Mouse (Mus musculus) MEL (cell line): Measurements from ENCODE around the gene Fam76a. TPM values are rescaled to one million over a fixed set of nuclear protein-coding genes. Genes with fewer than 3 reads are reported as not detected.

Experiments
- DNase-seq: peaks from one replicate; pipeline ENCODE4 v3.0.0; 2011; ENCODE audit warnings: low read depth, low spot score
- H3K27ac ChIP-seq: 2 replicates; pipeline ENCODE4 v1.5.1; 2012; ENCODE audit warnings: low read depth, mild to moderate bottlenecking, control low read depth, low read length, moderate library complexity; ENCODE audit not compliant: control insufficient read depth
- H3K27me3 ChIP-seq, 2 experiments: fragments of 150-350 bp in 1 of 2; sonication (generic) in 1 of 2; 2 replicates each; pipeline ENCODE4 v1.6.1; 2012; ENCODE audit warnings: low read length in 2 of 2, mild to moderate bottlenecking in 2 of 2, improper control_type of control experiment in 1 of 2, moderate library complexity in 1 of 2; ENCODE audit not compliant: insufficient read depth in 2 of 2, control insufficient read depth in 1 of 2
- H3K36me3 ChIP-seq, 2 experiments: 2 replicates each; pipeline ENCODE4 v1.6.1; 2012 to 2014; ENCODE audit warnings: low read length in 2 of 2, improper control_type of control experiment in 1 of 2, inconsistent platforms in 1 of 2, mild to moderate bottlenecking in 1 of 2; ENCODE audit not compliant: insufficient read depth in 2 of 2, control insufficient read depth in 1 of 2
- H3K4me1 ChIP-seq, 2 experiments: fragments of 150-350 bp in 1 of 2; sonication (generic) in 1 of 2; 2 replicates each; pipeline ENCODE4 v1.6.1; 2012; ENCODE audit warnings: low read length in 2 of 2, improper control_type of control experiment in 1 of 2, mild to moderate bottlenecking in 1 of 2; ENCODE audit not compliant: insufficient read depth in 2 of 2, control insufficient read depth in 1 of 2
- H3K4me3 ChIP-seq, 2 experiments: fragments of 150-350 bp in 1 of 2; sonication (generic) in 1 of 2; 2 replicates each; pipeline ENCODE4 v1.5.1; 2012; ENCODE audit warnings: low read depth in 2 of 2, low read length in 2 of 2, mild to moderate bottlenecking in 2 of 2, moderate library complexity in 2 of 2, control low read depth in 1 of 2, improper control_type of control experiment in 1 of 2; ENCODE audit not compliant: control insufficient read depth in 1 of 2, insufficient read depth in 1 of 2
- H3K79me2 ChIP-seq: 2 replicates; pipeline ENCODE4 v1.6.1; 2012; ENCODE audit warnings: mild to moderate bottlenecking, low read length, moderate library complexity; ENCODE audit not compliant: control insufficient read depth, poor library complexity, insufficient read depth
- H3K9ac ChIP-seq: 2 replicates; pipeline ENCODE4 v1.6.1; 2012; ENCODE audit warnings: low read depth, mild to moderate bottlenecking, control low read depth, low read length, moderate library complexity; ENCODE audit not compliant: control insufficient read depth, poor library complexity, severe bottlenecking
- H3K9me3 ChIP-seq: fragments of 150-350 bp; sonication (generic); replicated peaks from 2 replicates; pipeline ENCODE4 v1.6.1; 2012; ENCODE audit warnings: mild to moderate bottlenecking, low read length, improper control_type of control experiment, moderate library complexity; ENCODE audit not compliant: insufficient read depth
- CHD1 ChIP-seq: IDR thresholded peaks from 2 replicates; pipeline ENCODE4 v1.6.1; 2012; ENCODE audit warnings: low read depth, mild to moderate bottlenecking, inconsistent platforms, low read length, improper control_type of control experiment
- CHD2 ChIP-seq: IDR thresholded peaks from 2 replicates; pipeline ENCODE4 v1.6.1; 2011; ENCODE audit warnings: low read length, improper control_type of control experiment
- GABPA ChIP-seq: IDR thresholded peaks from 2 replicates; pipeline ENCODE4 v1.6.1; 2012; ENCODE audit warnings: low read depth, mild to moderate bottlenecking, inconsistent platforms, low read length, improper control_type of control experiment, moderate library complexity
- JUND ChIP-seq: IDR thresholded peaks from 2 replicates; pipeline ENCODE4 v1.6.1; 2011; ENCODE audit warnings: low read depth, mild to moderate bottlenecking, improper control_type of control experiment, low read length
- KAT2A ChIP-seq: conservative IDR thresholded peaks from 2 replicates; pipeline ENCODE4 v1.6.1; 2012; ENCODE audit warnings: low read depth, low read length, improper control_type of control experiment, inconsistent platforms
- MEF2A ChIP-seq: IDR thresholded peaks from 2 replicates; pipeline ENCODE4 v1.6.1; 2014; ENCODE audit warnings: low read depth, mild to moderate bottlenecking, inconsistent platforms, low read length, improper control_type of control experiment; ENCODE audit not compliant: poor library complexity, insufficient replicate concordance, severe bottlenecking; ENCODE audit errors: extremely low read depth
- MYC ChIP-seq: IDR thresholded peaks from 2 replicates; pipeline ENCODE4 v1.6.1; 2011; ENCODE audit warnings: low read depth, mild to moderate bottlenecking, low read length, improper control_type of control experiment, moderate library complexity
- NELFE ChIP-seq: IDR thresholded peaks from 2 replicates; pipeline ENCODE4 v1.6.1; 2011; ENCODE audit warnings: low read depth, low read length, improper control_type of control experiment
- POLR2A ChIP-seq, 2 experiments: IDR thresholded peaks; 2 replicates each; pipeline ENCODE4 v1.6.1; 2011 to 2012; ENCODE audit warnings: low read length in 2 of 2, mild to moderate bottlenecking in 2 of 2, control low read depth in 1 of 2, improper control_type of control experiment in 1 of 2, low read depth in 1 of 2, moderate library complexity in 1 of 2; ENCODE audit not compliant: control insufficient read depth in 1 of 2, insufficient read depth in 1 of 2, poor library complexity in 1 of 2
- POLR2AphosphoS2 ChIP-seq: IDR thresholded peaks from 2 replicates; pipeline ENCODE4 v1.6.1; 2011; ENCODE audit warnings: low read length, improper control_type of control experiment
- POLR2AphosphoS5 ChIP-seq: IDR thresholded peaks from 2 replicates; pipeline ENCODE4 v1.6.1; 2012; ENCODE audit warnings: low read depth, borderline replicate concordance, mild to moderate bottlenecking, inconsistent platforms, low read length, moderate library complexity, mixed read lengths
- RAD21 ChIP-seq: IDR thresholded peaks from 2 replicates; pipeline ENCODE4 v1.6.1; 2011; ENCODE audit warnings: mild to moderate bottlenecking, low read depth, low read length, improper control_type of control experiment
- SIN3A ChIP-seq: IDR thresholded peaks from 2 replicates; pipeline ENCODE4 v1.6.1; 2012; ENCODE audit warnings: low read length, improper control_type of control experiment, inconsistent platforms
- TAL1 ChIP-seq: IDR thresholded peaks from 2 replicates; pipeline ENCODE4 v1.6.1; 2012; ENCODE audit warnings: mild to moderate bottlenecking, inconsistent platforms, low read length, moderate library complexity, mixed read lengths
- TCF12 ChIP-seq: IDR thresholded peaks from 2 replicates; pipeline ENCODE4 v1.6.1; 2014; ENCODE audit warnings: low read depth, mild to moderate bottlenecking, inconsistent platforms, low read length, improper control_type of control experiment, moderate library complexity
- UBTF ChIP-seq: IDR thresholded peaks from 2 replicates; pipeline ENCODE4 v1.6.1; 2012; ENCODE audit warnings: low read depth, mild to moderate bottlenecking, inconsistent platforms, low read length, improper control_type of control experiment, moderate library complexity, borderline replicate concordance; ENCODE audit not compliant: insufficient read depth
- USF2 ChIP-seq, 2 experiments: IDR thresholded peaks; 2 replicates each; pipeline ENCODE4 v1.6.1; 2011 to 2012; ENCODE audit warnings: improper control_type of control experiment in 2 of 2, low read length in 2 of 2, borderline replicate concordance in 1 of 2, inconsistent platforms in 1 of 2, low read depth in 1 of 2, mild to moderate bottlenecking in 1 of 2; ENCODE audit not compliant: insufficient read depth in 1 of 2
- ZKSCAN1 ChIP-seq: IDR thresholded peaks from 2 replicates; pipeline ENCODE4 v1.6.1; 2012; ENCODE audit warnings: low read depth, mild to moderate bottlenecking, inconsistent platforms, low read length, improper control_type of control experiment, moderate library complexity
- ZNF384 ChIP-seq: IDR thresholded peaks from 2 replicates; pipeline ENCODE4 v1.6.1; 2012; ENCODE audit warnings: low read depth, mild to moderate bottlenecking, inconsistent platforms, low read length, improper control_type of control experiment
- polyA plus RNA-seq, 2 experiments: library from polyadenylated mRNA; stranded (reverse) in 1 of 2; unstranded in 1 of 2; fragments of >175 nt in 1 of 2; fragments of >200 nt in 1 of 2; gene quantifications; 2 replicates each; pipeline versions ENCODE4 v1.2.1 to v1.2.4; 2012; ENCODE audit warnings: low replicate concordance in 2 of 2, low read depth in 1 of 2; ENCODE audit not compliant: insufficient read length in 2 of 2, insufficient read depth in 1 of 2, missing spikeins in 1 of 2
- total RNA-seq: library from RNA; depleted of rRNA; stranded (reverse); fragments of 300-350 nt; gene quantifications from 2 replicates; pipeline ENCODE4 v1.2.3, GENCODE M21; 2012

The Fam76a gene
- total and polyA plus RNA-seq, 3 experiments: 8.4 to 15.4 TPM; not detected in 1

DNA sequence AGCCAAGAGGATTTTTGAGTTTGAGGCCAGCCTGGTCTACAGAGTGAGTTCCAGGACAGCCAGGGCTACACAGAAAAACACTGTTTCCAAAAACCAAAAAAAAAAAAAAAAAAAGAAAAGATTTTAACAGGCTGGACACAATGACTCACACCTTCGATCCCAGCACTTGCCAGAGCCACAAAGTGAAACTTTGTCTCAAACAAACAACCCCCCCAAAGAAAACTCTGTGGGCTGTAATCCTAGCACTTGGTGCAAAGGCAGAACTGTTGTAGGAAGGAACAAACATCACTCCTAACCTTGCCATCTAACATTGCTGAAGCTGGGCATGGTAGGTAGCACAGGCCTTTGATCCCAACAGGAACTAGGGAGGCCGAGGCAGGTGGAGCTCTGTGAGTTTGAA lies 57.5 kb downstream of the Fam76a start:
- TF ChIP-seq ZNF384: no peak
- TF ChIP-seq UBTF: no peak
- TF ChIP-seq MEF2A: no peak
- TF ChIP-seq TCF12: no peak
- TF ChIP-seq CHD2: no peak
- no peak for TF ChIP-seq SIN3A
- no peak for TF ChIP-seq POLR2A (IDR thresholded peaks at IDR 0.05; ENCODE audit: control insufficient read depth in 1 of 2, insufficient read depth in 1 of 2, low read depth in 1 of 2, low read length in 2 of 2, poor library complexity in 1 of 2)
- no peak for TF ChIP-seq GABPA
- no peak for TF ChIP-seq CHD1
- no peak for TF ChIP-seq KAT2A
- no peak for TF ChIP-seq RAD21
- TF ChIP-seq POLR2AphosphoS5: no peak
- no peak for TF ChIP-seq MYC
- TF ChIP-seq USF2 (IDR thresholded peaks at IDR 0.05; ENCODE audit: borderline replicate concordance in 1 of 2, insufficient read depth in 1 of 2, low read depth in 1 of 2, low read length in 2 of 2): no peak
- TF ChIP-seq NELFE: no peak
- no peak for TF ChIP-seq JUND
- no peak for TF ChIP-seq TAL1
- Histone ChIP-seq H3K79me2 (no peaks in the 10 kb centered on the region), H3K9me3 (no peaks in the 10 kb centered on the region), H3K27ac (no peak overlapping the region), H3K4me1 (no peaks in the 10 kb centered on the region), H3K4me3 (no peak overlapping the region), H3K27me3 (no peaks in the 10 kb centered on the region), H3K9ac (no peak overlapping the region), H3K36me3 (peaks cover 2 to 16% of the 10 kb centered on the region in 2 experiments)
- no peak for DNase-seq

DNA sequence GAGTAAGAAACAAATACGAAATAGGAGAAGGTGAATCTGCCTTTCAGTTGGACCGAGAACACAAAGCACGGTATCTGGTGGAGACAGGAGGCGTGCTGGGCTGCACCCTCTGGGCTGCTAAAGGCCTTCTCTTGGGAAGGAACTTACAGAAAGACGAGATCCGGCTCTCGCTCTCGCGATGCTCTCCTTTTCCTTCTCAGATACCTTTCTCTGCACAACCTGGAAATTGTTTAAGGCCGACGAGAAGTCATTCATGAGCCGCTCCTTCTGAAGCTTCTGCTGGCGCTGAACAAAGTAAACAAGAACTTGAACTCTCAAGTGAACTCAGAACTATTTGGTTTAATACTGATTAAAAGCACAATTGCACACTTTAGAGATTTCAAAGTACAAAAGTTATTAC lies 59.3 kb downstream of the Fam76a start:
- Histone ChIP-seq H3K27me3 (no peaks in the 10 kb centered on the region), H3K27ac (no peak overlapping the region), H3K4me1 (no peaks in the 10 kb centered on the region), H3K79me2 (no peaks in the 10 kb centered on the region)
- DNase-seq: no peak
- TF ChIP-seq POLR2AphosphoS2: no peak
- no peak for TF ChIP-seq ZKSCAN1
- TF ChIP-seq CHD1: no peak
- TF ChIP-seq, all 39 proteins: peak for 0
- Histone ChIP-seq H3K36me3 (peaks cover 2 to 15% of the 10 kb centered on the region in 2 experiments), H3K9ac (no peak overlapping the region), H3K4me3 (no peak overlapping the region), H3K9me3 (no peaks in the 10 kb centered on the region)
